Mouse (Mus musculus): ENCODE results near the gene Anapc11. TPM values are rescaled to one million over a fixed set of nuclear protein-coding genes. Genes with fewer than 3 reads are reported as not detected.
A peak's percentile ranks its signal among the peaks of the same experiment; 100 is the strongest.

The Anapc11 gene
- total and polyA plus RNA-seq, 3 experiments: 57.0 to 145 (median 108) TPM

- peak overlapping the region; percentile 73 for H3K9ac ChIP-seq (ENCODE audit: insufficient read depth, low read depth)
- peaks cover 22% of the 10 kb centered on the region for H3K79me2 ChIP-seq (replicated peaks; ENCODE audit: control insufficient read depth, extremely low read depth, insufficient read depth, poor library complexity, severe bottlenecking)
- H3K36me3 ChIP-seq (replicated peaks in 1 of 2; ENCODE audit: control insufficient read depth in 1 of 2, insufficient read depth in 1 of 2, low read length in 1 of 2): peaks cover 64 to 80% of the 10 kb centered on the region in 2 experiments
- H3K4me2 ChIP-seq (ENCODE audit: insufficient read depth, low read depth, poor library complexity, severe bottlenecking): peak overlapping the region; percentile 63
- in situ Hi-C loops (cut with MboI; ENCODE audit: low pct_ligation_motif_present, low pct_unique_long_range_greater_than_20kb, low sequenced_read_pairs): no loop called here
- peaks cover 8 to 36% of the 10 kb centered on the region in 2 experiments for H3K4me1 ChIP-seq (ENCODE audit: control insufficient read depth in 1 of 2, insufficient read depth in 2 of 2)
- H3K27ac ChIP-seq (ENCODE audit: insufficient read depth, low read depth): 0 out of 2 replicates have a peak overlapping the region, but pooled peaks have one; percentile 59
- TF ChIP-seq CTCF (conservative IDR thresholded peaks at IDR 0.05 in 1 of 2, IDR thresholded peaks at IDR 0.05 in 1 of 2; ENCODE audit: low read depth in 2 of 2, low read length in 2 of 2): no peak
- no peak for TF ChIP-seq MEF2A (IDR thresholded peaks at IDR 0.05; ENCODE audit: borderline replicate concordance, low read depth, low read length)
- TF ChIP-seq MAZ (IDR thresholded peaks at IDR 0.05; ENCODE audit: low read depth, low read length): no peak
- no peak for TF ChIP-seq USF2 (conservative IDR thresholded peaks at IDR 0.05; ENCODE audit: low read depth, low read length)
- no peak for TF ChIP-seq SIN3A (IDR thresholded peaks at IDR 0.05; ENCODE audit: low read length)
- no peak for TF ChIP-seq POLR2A (IDR thresholded peaks at IDR 0.05; ENCODE audit: low read depth, low read length)
- TF ChIP-seq USF1 (IDR thresholded peaks at IDR 0.05; ENCODE audit: low read depth, low read length): no peak
- TF ChIP-seq BHLHE40 (IDR thresholded peaks at IDR 0.05; ENCODE audit: low read depth, low read length): no peak
- TF ChIP-seq MXI1 (IDR thresholded peaks at IDR 0.05; ENCODE audit: low read depth, low read length): no peak
- H3K27me3 ChIP-seq (replicated peaks): no peaks in the 10 kb centered on the region
- no peaks in the 10 kb centered on the region for H3K9me3 ChIP-seq (replicated peaks; ENCODE audit: low read length)
- DNase-seq (ENCODE audit: extremely low read depth): no peak
- H3K4me3 ChIP-seq (replicated peaks in 1 of 3; ENCODE audit: low read depth in 2 of 3, low read length in 2 of 3, poor library complexity in 1 of 3): peak overlapping the region; percentile 75 to 87 (median 79)
- dilution Hi-C loops (cut with MboI; ENCODE audit: extremely low pct_ligation_motif_present, extremely low pct_unique_long_range_greater_than_20kb, low sequenced_read_pairs): no loop called here
Measured at GRCm38 (mm10) chr11:120616617-120617294, 18.5 kb downstream of the Anapc11 start.

- peaks cover 22% of the 10 kb centered on the region for H3K79me2 ChIP-seq (replicated peaks; ENCODE audit: control insufficient read depth, extremely low read depth, insufficient read depth, poor library complexity, severe bottlenecking)
- peaks cover 62 to 80% of the 10 kb centered on the region in 2 experiments for H3K36me3 ChIP-seq (replicated peaks in 1 of 2; ENCODE audit: control insufficient read depth in 1 of 2, insufficient read depth in 1 of 2, low read length in 1 of 2)
- peak within 1 kb of the TSS; percentile 73 for H3K9ac ChIP-seq (ENCODE audit: insufficient read depth, low read depth)
- no peaks in the 10 kb centered on the region for H3K9me3 ChIP-seq (replicated peaks; ENCODE audit: low read length)
- peak within 1 kb of the TSS; percentile 59 for H3K27ac ChIP-seq (ENCODE audit: insufficient read depth, low read depth)
- peak within 1 kb of the TSS; percentile 75 to 87 (median 79) for H3K4me3 ChIP-seq (replicated peaks in 1 of 3; ENCODE audit: low read depth in 2 of 3, low read length in 2 of 3, poor library complexity in 1 of 3)
- in situ Hi-C loops (cut with MboI; ENCODE audit: low pct_ligation_motif_present, low pct_unique_long_range_greater_than_20kb, low sequenced_read_pairs) (no loop called here), dilution Hi-C loops (cut with MboI; ENCODE audit: extremely low pct_ligation_motif_present, extremely low pct_unique_long_range_greater_than_20kb, low sequenced_read_pairs) (no loop called here)
- H3K4me1 ChIP-seq (ENCODE audit: control insufficient read depth in 1 of 2, insufficient read depth in 2 of 2): peaks cover 8 to 36% of the 10 kb centered on the region in 2 experiments
- TF ChIP-seq MAZ (IDR thresholded peaks at IDR 0.05; ENCODE audit: low read depth, low read length) (peak; percentile 78), NRF1 (IDR thresholded peaks at IDR 0.05; ENCODE audit: low read depth, low read length) (peak; percentile 90), MEF2A (IDR thresholded peaks at IDR 0.05; ENCODE audit: borderline replicate concordance, low read depth, low read length) (peak; percentile 57), ELF1 (IDR thresholded peaks at IDR 0.05; ENCODE audit: low read depth, low read length) (peak; percentile 49), E2F4 (IDR thresholded peaks at IDR 0.05; ENCODE audit: insufficient replicate concordance, low read depth, low read length) (no peak; the same call in 1 of the 2 replicates), NELFE (IDR thresholded peaks at IDR 0.05; ENCODE audit: low read depth, low read length) (peak; percentile 95), MYC (IDR thresholded peaks at IDR 0.05; ENCODE audit: low read depth, low read length) (0 out of 2 replicates have a peak, but pooled peaks have one; percentile 52), ZC3H11A (IDR thresholded peaks at IDR 0.05; ENCODE audit: low read depth, low read length) (no peak), CHD2 (IDR thresholded peaks at IDR 0.05; ENCODE audit: low read length) (peak; percentile 79), MXI1 (IDR thresholded peaks at IDR 0.05; ENCODE audit: low read depth, low read length) (peak; percentile 87), POLR2AphosphoS2 (IDR thresholded peaks at IDR 0.05; ENCODE audit: low read depth, low read length) (peak; percentile 99), TCF12 (IDR thresholded peaks at IDR 0.05; ENCODE audit: low read depth, low read length) (peak; percentile 73), USF1 (IDR thresholded peaks at IDR 0.05; ENCODE audit: low read depth, low read length) (no peak; the same call in 1 of the 2 replicates), RCOR1 (conservative IDR thresholded peaks at IDR 0.05; ENCODE audit: low read depth, low read length) (no peak; the same call in 1 of the 2 replicates), SMC3 (IDR thresholded peaks at IDR 0.05; ENCODE audit: low read depth, low read length) (no peak), MAX (IDR thresholded peaks at IDR 0.05; ENCODE audit: low read length) (peak; percentile 86), RAD21 (IDR thresholded peaks at IDR 0.05; ENCODE audit: low read depth, low read length) (no peak), ZMIZ1 (IDR thresholded peaks at IDR 0.05; ENCODE audit: low read depth, low read length) (peak; percentile 94), TBP (conservative IDR thresholded peaks at IDR 0.05; ENCODE audit: low read depth, low read length) (peak; percentile 52; the same call in 1 of the 2 replicates), PAX5 (IDR thresholded peaks at IDR 0.05; ENCODE audit: low read length) (no peak), HCFC1 (IDR thresholded peaks at IDR 0.05; ENCODE audit: low read depth, low read length) (peak; percentile 66), BHLHE40 (IDR thresholded peaks at IDR 0.05; ENCODE audit: low read depth, low read length) (peak; percentile 92), UBTF (IDR thresholded peaks at IDR 0.05; ENCODE audit: low read depth, low read length) (peak; percentile 17; the same call in 1 of the 2 replicates), POLR2A (IDR thresholded peaks at IDR 0.05; ENCODE audit: low read depth, low read length) (peak; percentile 96), JUND (conservative IDR thresholded peaks at IDR 0.05; ENCODE audit: low read depth, low read length) (no peak), IRF4 (IDR thresholded peaks at IDR 0.05; ENCODE audit: low read depth, low read length) (peak; percentile 13; the same call in 1 of the 2 replicates), SIN3A (IDR thresholded peaks at IDR 0.05; ENCODE audit: low read length) (peak; percentile 92), CTCF (conservative IDR thresholded peaks at IDR 0.05 in 1 of 2, IDR thresholded peaks at IDR 0.05 in 1 of 2; ENCODE audit: low read depth in 2 of 2, low read length in 2 of 2) (no peak)
- DNase-seq (ENCODE audit: extremely low read depth): peak; percentile 96
- no peaks in the 10 kb centered on the region for H3K27me3 ChIP-seq (replicated peaks)
- H3K4me2 ChIP-seq (ENCODE audit: insufficient read depth, low read depth, poor library complexity, severe bottlenecking): peak within 1 kb of the TSS; percentile 63
Measured at GRCm38 (mm10) chr11:120617519-120618112, 19.4 kb downstream of the Anapc11 start, which contains the start of gene Pcyt2. Pcyt2 (minus strand) TSS chr11:120617936.

Data from CH12.LX (cell line).